Mouse (Mus musculus) lung, adult 2 months (tissue): ENCODE results near the gene Atf7. TPM values are rescaled to one million over a fixed set of nuclear protein-coding genes. Genes with fewer than 3 reads are reported as not detected.

ENCODE experiments used
- DNase-seq: peaks from one replicate; pipeline ENCODE4 v3.0.0; 2022
- H3K4me1 ChIP-seq: fragments of 200-500 bp; 2 replicates; pipeline ENCODE4 v1.6.1; 2011; ENCODE audit warnings: low read length; ENCODE audit not compliant: control insufficient read depth, insufficient read depth
- H3K4me3 ChIP-seq: fragments of 200-500 bp; replicated peaks from 2 replicates; pipeline ENCODE3; 2011; ENCODE audit warnings: low read depth, mild to moderate bottlenecking, control low read depth, low read length; ENCODE audit errors: extremely low read depth
- CTCF ChIP-seq: fragments of 200-500 bp; IDR thresholded peaks from 2 replicates; pipeline ENCODE4 v1.5.1; 2011; ENCODE audit warnings: mild to moderate bottlenecking, low read length, control low read depth; ENCODE audit not compliant: insufficient read depth
- POLR2A ChIP-seq: fragments of 200-500 bp; IDR thresholded peaks from 2 replicates; pipeline ENCODE4 v1.6.1; 2011; ENCODE audit warnings: low read depth, mild to moderate bottlenecking, control low read depth, low read length, borderline replicate concordance; ENCODE audit errors: extremely low read depth
- WGBS: fragments of 180-500 bp; shearing (Covaris S2); methylation state at CpG from one replicate; pipeline ENCODE4 v1.1.7; 2018; 5-methylcytosine and 5-hydroxymethylcytosine counted together
- polyA plus RNA-seq: library from polyadenylated mRNA; depleted of rRNA; stranded (reverse); fragments of >200 nt; gene quantifications from 2 replicates; pipeline ENCODE4 v1.2.3, GENCODE M21; 2012

Gene Atf7
- polyA plus RNA-seq, 1 experiment = 119 TPM

DNA sequence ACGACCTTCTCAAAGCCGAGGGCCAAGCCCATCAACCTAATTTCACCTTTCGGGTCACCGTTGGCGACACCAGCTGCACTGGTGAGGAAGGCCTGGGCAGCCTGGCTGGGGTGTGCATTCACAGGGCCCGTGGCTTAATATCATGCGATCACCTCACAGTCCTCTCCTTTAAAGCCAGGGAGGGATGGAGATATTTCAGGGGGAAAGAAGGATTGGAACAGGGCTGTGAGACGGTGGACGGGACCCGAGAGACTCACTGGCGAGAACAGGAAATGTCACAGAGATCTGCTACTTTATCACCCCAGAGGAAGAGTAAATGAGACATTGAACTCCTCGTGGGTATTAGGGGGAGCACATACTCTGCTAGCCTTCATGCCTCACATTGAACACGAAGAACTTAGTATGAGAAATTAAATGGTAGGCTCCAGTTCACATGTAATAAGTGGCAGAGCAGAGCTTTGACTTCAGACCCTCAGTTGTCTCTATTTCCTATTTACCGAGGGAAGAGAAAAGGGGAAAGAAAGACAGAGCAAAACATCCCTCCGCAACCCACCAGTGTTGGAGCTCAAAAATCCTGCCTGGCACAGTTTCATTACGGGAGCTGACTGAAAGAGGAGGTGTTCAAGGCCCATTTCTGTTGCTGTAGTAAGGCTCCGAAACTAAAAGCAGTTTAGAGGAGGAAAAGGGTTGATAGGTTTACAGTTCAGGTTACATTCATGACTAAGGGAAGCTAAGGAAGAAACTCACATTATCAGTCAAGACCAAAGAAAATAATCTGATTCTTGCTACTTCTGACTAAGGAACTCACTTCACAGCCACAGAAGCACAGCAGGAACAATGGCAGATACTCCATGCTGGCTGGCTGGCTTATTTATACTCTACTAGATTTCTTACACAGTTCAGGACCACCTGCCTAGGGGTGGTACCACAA, 105.8 kb downstream of the Atf7 start:
- Histone ChIP-seq H3K4me3 (no peak overlapping the region), H3K4me1 (peaks cover 8% of the 10 kb centered on the region)
- no peak for DNase-seq
- WGBS = 33% methylated on average over 17 of the region's 17 CpGs
- TF ChIP-seq POLR2A (no peak), CTCF (no peak)

DNA sequence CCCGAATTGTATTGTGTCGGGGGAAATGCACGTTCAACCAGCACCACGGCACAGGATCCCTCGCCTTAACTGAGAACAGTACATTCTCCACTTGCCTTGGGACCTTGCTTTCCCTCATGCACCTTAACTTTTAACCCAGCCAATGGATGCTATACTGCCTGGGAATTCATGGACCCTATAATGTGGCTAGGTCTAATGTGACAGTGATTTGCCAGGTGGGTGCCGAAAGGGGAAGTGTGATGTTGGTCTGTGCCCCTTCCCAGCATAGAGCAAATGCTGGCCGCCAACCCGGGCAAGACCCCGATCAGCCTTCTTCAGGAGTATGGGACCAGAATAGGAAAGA, 106.4 kb downstream of the Atf7 start:
- H3K4me3 ChIP-seq = peak overlapping the region; percentile 86
- WGBS = 4% methylated on average over 9 of the region's 9 CpGs
- TF ChIP-seq POLR2A = no peak
- TF ChIP-seq CTCF = no peak
- peaks cover 8% of the 10 kb centered on the region for H3K4me1 ChIP-seq
- DNase-seq = no peak

DNA sequence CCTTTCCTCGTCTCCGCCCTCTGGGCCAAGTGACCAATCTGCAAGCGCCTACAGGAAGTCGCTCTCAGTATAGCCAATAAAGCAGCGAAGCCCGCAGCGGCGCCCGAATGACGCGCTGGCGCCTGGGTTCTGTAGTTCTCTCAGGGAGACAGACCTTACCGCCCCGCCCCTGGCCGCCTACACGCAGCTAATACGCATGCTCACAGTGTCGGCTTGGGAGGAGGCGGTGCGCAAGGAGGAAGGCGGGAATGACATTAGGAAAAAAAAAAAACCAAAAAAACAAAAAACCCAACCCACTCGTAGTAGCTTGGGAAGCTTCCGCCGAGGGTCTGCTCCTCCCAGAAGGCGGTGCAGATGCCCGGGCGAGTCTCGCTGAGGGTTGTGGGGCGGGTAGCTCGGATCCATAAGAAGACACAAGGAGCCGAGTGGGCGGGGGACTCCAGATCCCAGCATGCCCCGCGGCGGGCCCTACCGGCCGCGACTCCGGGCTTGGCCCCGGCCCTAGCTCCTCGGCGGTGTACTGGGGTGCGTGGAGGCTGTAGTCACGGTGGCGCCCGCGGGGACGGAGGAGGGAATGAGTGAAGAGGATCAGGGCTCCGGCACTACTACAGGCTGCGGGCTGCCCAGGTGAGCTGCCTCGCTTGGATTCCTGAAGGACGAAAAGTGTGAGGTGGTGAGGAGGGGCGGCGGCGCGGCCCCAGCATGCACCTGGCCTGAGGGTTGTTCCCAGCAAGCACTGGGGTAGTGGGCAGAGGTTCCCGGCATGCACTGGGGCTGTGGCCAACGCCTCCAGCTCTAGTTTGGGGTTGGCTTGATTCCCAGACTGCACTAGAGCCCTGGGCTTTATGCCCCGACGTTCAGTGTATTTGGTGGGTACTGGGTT, 107.0 kb downstream of the Atf7 start, which contains the start of gene Tarbp2:
TSS of gene Tarbp2 (plus strand) at position 217 of the 883 bp plus-strand sequence.
- DNase-seq = peak; percentile 98
- under 1% methylated on average over 58 of the region's 60 CpGs for WGBS
- Histone ChIP-seq H3K4me1 (peaks cover 8% of the 10 kb centered on the region), H3K4me3 (peak within 1 kb of the TSS; percentile 86)
- TF ChIP-seq POLR2A (peak; percentile 27; the same call in 1 of the 2 replicates), CTCF (no peak)

DNA sequence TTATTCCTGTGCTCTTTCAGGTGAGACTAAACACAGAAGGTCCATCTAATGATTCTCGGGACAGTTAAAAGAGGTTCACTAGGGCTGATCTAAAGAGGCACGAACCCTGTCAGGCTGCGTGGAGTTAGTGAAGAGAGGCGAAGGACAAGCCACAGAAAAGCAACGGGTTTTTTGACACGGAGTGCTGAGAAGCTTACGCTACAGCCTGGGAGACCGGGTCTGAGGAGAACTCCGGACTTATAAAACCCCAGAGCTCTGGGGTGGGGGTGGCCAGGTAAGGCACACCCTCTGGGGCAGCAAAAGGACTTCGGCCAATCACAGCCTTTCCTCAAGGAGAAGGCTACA, 107.7 kb downstream of the Atf7 start:
- WGBS = 1% methylated on average over 10 of the region's 10 CpGs
- Histone ChIP-seq H3K4me3 (peak overlapping the region; percentile 70), H3K4me1 (peaks cover 8% of the 10 kb centered on the region)
- TF ChIP-seq CTCF (no peak), POLR2A (peak; percentile 82; the same call in 1 of the 2 replicates)
- DNase-seq = no peak

DNA sequence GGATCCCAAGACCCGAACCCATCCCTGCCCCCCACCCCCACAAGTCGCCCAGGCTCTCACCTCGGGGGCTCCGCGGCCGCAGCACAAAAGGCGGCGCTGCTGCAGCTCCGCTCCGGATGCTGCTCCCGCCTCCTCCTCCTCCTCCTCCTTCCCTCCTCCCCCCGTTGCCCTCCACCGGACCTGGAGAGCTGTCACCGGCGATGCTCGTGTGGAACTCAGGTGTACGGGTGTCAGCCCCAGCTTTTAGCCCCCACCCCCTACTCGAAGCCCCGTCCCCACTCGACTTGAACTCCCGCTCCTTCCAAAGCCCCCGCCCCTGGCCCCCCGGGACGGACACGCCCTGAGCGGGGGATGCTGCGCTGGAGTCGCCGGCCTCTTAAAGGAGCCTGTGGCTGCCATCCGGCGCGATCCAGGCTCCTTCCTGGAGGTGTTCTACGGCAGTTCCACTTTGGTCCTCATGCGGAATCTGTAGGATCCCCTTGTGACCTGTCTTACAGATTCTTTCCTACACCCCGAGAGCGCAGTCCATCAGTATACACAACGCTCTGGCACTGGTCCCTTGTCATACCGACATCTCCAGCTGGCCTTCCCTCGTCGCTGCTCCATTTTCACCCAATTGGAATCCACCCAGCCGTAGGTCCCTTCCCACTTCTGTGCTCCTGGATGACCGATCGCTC, 108.4 kb downstream of the Atf7 start, which contains the start of gene Map3k12:
TSS of gene Map3k12 (minus strand) at position 337 of the 677 bp plus-strand sequence.
- peak; percentile 81 for DNase-seq
- no peak for TF ChIP-seq POLR2A
- no peak for TF ChIP-seq CTCF
- peaks cover 8% of the 10 kb centered on the region for H3K4me1 ChIP-seq
- H3K4me3 ChIP-seq = peak within 1 kb of the TSS; percentile 70
- WGBS = under 1% methylated on average over 43 of the region's 43 CpGs

DNA sequence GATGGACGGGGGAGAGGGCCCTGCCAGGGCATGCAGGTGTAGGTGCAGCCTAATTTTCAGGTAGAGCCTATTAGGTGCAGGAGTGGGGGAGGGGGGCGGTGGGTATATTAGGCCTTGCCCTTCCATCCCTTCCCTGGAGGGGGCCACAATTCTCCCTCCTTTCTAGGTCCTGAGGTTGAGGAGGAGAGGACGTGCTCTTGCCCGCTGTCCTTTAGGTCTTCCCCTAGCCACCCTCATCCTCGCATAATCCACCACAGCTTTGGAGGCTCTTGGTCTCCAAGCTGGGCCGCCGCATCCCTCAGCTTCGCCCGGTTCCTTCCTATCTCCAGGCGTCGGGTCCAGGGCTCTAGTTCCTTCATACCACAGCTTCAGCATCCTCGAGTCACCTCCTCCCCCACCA, 109.0 kb downstream of the Atf7 start:
- no peak for DNase-seq
- peak overlapping the region; percentile 67 for H3K4me3 ChIP-seq
- TF ChIP-seq CTCF = no peak
- no peak for TF ChIP-seq POLR2A
- peaks cover 8% of the 10 kb centered on the region for H3K4me1 ChIP-seq
- WGBS = 9% methylated on average over 12 of the region's 12 CpGs

DNA sequence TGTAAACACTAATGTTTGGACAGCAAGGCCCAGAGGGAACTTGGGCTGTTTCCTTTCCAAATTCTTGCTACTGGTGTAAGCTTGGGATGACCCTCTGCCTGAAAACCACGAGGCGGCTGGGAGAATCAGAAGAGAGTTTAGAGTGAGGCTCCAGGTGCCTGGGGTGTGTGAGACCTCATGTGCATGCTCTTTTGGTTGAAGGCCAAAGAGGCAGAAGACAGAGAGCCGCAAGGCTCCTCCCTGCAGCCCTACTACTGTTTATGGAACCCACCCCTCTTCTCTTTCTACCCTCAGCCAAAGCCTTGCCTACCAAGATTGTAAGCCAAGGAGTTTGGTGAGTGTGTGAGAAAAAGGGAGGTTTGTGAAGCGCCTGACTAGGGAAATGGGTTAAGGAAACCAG, 109.5 kb downstream of the Atf7 start:
- no peak for DNase-seq
- H3K4me1 ChIP-seq = peaks cover 8% of the 10 kb centered on the region
- WGBS = 56% methylated on average over 4 of the region's 4 CpGs
- no peak overlapping the region for H3K4me3 ChIP-seq
- no peak for TF ChIP-seq CTCF
- TF ChIP-seq POLR2A = no peak

DNA sequence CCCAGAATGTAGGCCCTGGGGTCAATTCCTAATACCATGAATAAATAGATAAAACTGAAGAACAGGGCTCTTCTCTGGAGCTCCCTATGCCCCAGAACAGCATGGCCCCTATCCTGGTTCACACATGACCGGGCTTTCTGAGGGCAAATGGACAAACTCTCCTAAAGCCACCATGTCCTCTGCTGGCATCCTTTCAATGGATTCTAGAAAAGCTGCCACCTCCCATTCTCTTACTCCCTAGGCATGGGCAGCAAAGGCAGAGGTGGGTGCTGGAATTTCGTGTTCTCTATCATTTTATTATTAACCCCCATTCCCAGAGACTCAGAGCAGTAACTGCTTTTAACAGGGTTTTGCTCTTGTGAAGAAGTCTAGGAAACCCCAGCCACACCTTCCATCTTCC, 110.0 kb downstream of the Atf7 start:
- no peak for DNase-seq
- Histone ChIP-seq H3K4me3 (no peak overlapping the region), H3K4me1 (peaks cover 8% of the 10 kb centered on the region)
- no peak for TF ChIP-seq CTCF
- TF ChIP-seq POLR2A = no peak
- 86% methylated on average over 2 of the region's 2 CpGs for WGBS

DNA sequence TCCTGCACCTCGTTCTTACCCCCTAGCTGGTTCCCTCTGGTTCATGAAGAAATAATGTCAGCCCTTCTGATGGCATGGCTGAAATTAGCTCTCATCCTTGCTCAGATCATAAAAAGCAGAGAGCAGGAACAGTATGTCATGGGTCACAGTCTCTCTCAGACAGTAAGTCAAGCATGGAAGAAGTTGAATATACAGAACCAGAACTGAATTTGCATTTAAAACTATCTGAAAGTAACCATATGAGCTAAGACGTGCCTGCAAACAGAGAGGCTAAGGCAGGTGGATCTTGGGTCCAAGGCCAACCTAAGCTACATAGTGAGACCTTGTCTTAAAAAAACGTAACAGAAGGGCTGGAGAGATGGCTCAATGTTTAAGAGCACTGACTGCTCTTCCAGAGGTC, 112.3 kb downstream of the Atf7 start:
- WGBS = 78% methylated on average over 3 of the region's 3 CpGs
- DNase-seq = no peak
- Histone ChIP-seq H3K4me3 (no peak overlapping the region), H3K4me1 (peaks cover 4% of the 10 kb centered on the region; the same call in 1 of the 2 replicates)
- TF ChIP-seq CTCF (no peak), POLR2A (no peak)
